Mouse (Mus musculus) megakaryocyte, embryonic 14.5 days (primary cell): ENCODE data around the gene Sdhb.

ENCODE experiments used
- FLI1 ChIP-seq: IDR thresholded peaks from 2 replicates; pipeline ENCODE4 v1.6.1; 2012; ENCODE audit warnings: low read length, inconsistent platforms, mixed read lengths
- GATA1 ChIP-seq: IDR thresholded peaks from 3 replicates; pipeline ENCODE4 v1.6.1; 2012; ENCODE audit warnings: mixed read lengths, low read length, inconsistent platforms, borderline replicate concordance

- no peak for TF ChIP-seq FLI1
- TF ChIP-seq GATA1: no peak
Measured at GRCm38 (mm10) chr4:140981605-140982004, 20.6 kb downstream of the Sdhb start.
